Mouse (Mus musculus) CH12.LX (cell line): ENCODE measurements around the gene Gm609. TPM values are rescaled to one million over a fixed set of nuclear protein-coding genes. Genes with fewer than 3 reads are reported as not detected.

Experiments
- DNase-seq: peaks from one replicate; pipeline ENCODE4 v3.0.0-alpha.2; 2013; ENCODE audit errors: extremely low read depth
- H3K27ac ChIP-seq: 2 replicates; pipeline ENCODE4 v1.5.1; 2012; ENCODE audit warnings: low read depth, mild to moderate bottlenecking, control low read depth, moderate library complexity; ENCODE audit not compliant: insufficient read depth
- H3K27me3 ChIP-seq: replicated peaks from 2 replicates; pipeline ENCODE3; 2012; ENCODE audit warnings: inconsistent platforms
- H3K36me3 ChIP-seq, 2 experiments: replicated peaks in 1 of 2; 2 replicates each; pipeline versions ENCODE3 to v1.6.1; 2012; ENCODE audit warnings: inconsistent platforms in 1 of 2, low read length in 1 of 2, mild to moderate bottlenecking in 1 of 2, mixed read lengths in 1 of 2, moderate library complexity in 1 of 2; ENCODE audit not compliant: control insufficient read depth in 1 of 2, insufficient read depth in 1 of 2
- H3K4me1 ChIP-seq, 2 experiments: 2 replicates each; pipeline ENCODE4 v1.6.1; 2012; ENCODE audit warnings: inconsistent platforms in 1 of 2, moderate library complexity in 1 of 2; ENCODE audit not compliant: insufficient read depth in 2 of 2, control insufficient read depth in 1 of 2
- H3K4me2 ChIP-seq: 2 replicates; pipeline ENCODE4 v1.6.1; 2012; ENCODE audit warnings: low read depth, mild to moderate bottlenecking, control low read depth; ENCODE audit not compliant: poor library complexity, insufficient read depth, severe bottlenecking
- H3K4me3 ChIP-seq, 3 experiments: fragments of 150-350 bp in 1 of 3; sonication (generic) in 1 of 3; replicated peaks in 1 of 3; 2 replicates each; pipeline versions ENCODE3 to v1.5.1; 2011 to 2012; ENCODE audit warnings: low read depth in 2 of 3, low read length in 2 of 3, mild to moderate bottlenecking in 2 of 3, moderate library complexity in 2 of 3, control low read depth in 1 of 3, improper control_type of control experiment in 1 of 3, inconsistent platforms in 1 of 3, mixed read lengths in 1 of 3; ENCODE audit not compliant: poor library complexity in 1 of 3
- H3K79me2 ChIP-seq: replicated peaks from 2 replicates; pipeline ENCODE4 v1.6.1; 2012; ENCODE audit warnings: mild to moderate bottlenecking, moderate library complexity; ENCODE audit not compliant: control insufficient read depth, poor library complexity, insufficient read depth, severe bottlenecking; ENCODE audit errors: extremely low read depth
- H3K9ac ChIP-seq: 2 replicates; pipeline ENCODE4 v1.6.1; 2012; ENCODE audit warnings: low read depth, mild to moderate bottlenecking, control low read depth, moderate library complexity; ENCODE audit not compliant: insufficient read depth
- H3K9me3 ChIP-seq: replicated peaks from 2 replicates; pipeline ENCODE3; 2012; ENCODE audit warnings: low read length, inconsistent platforms, mixed read lengths
- BHLHE40 ChIP-seq: IDR thresholded peaks from 2 replicates; pipeline ENCODE4 v1.6.1; 2011; ENCODE audit warnings: mild to moderate bottlenecking, low read depth, low read length, improper control_type of control experiment
- CHD1 ChIP-seq: IDR thresholded peaks from 2 replicates; pipeline ENCODE4 v1.6.1; 2012; ENCODE audit warnings: low read depth, low read length, improper control_type of control experiment, inconsistent platforms
- CHD2 ChIP-seq: IDR thresholded peaks from 2 replicates; pipeline ENCODE4 v1.6.1; 2011; ENCODE audit warnings: low read length, improper control_type of control experiment
- CTCF ChIP-seq, 2 experiments: IDR thresholded peaks in 1 of 2; conservative IDR thresholded peaks in 1 of 2; 2 replicates each; pipeline ENCODE4 v1.5.1; 2011 to 2012; ENCODE audit warnings: low read depth in 2 of 2, low read length in 2 of 2, improper control_type of control experiment in 1 of 2, inconsistent platforms in 1 of 2, mild to moderate bottlenecking in 1 of 2, moderate library complexity in 1 of 2
- E2F4 ChIP-seq: IDR thresholded peaks from 2 replicates; pipeline ENCODE4 v1.6.1; 2011; ENCODE audit warnings: low read depth, low read length, improper control_type of control experiment; ENCODE audit not compliant: insufficient replicate concordance
- ELF1 ChIP-seq: IDR thresholded peaks from 2 replicates; pipeline ENCODE4 v1.6.1; 2014; ENCODE audit warnings: low read depth, mild to moderate bottlenecking, inconsistent platforms, low read length, improper control_type of control experiment
- EP300 ChIP-seq: IDR thresholded peaks from 2 replicates; pipeline ENCODE4 v1.6.1; 2011; ENCODE audit warnings: low read length, improper control_type of control experiment
- ETS1 ChIP-seq: conservative IDR thresholded peaks from 2 replicates; pipeline ENCODE4 v1.6.1; 2012; ENCODE audit warnings: low read depth, mild to moderate bottlenecking, inconsistent platforms, low read length, improper control_type of control experiment, moderate library complexity
- GABPA ChIP-seq: IDR thresholded peaks from 2 replicates; pipeline ENCODE4 v1.6.1; 2012; ENCODE audit warnings: low read depth, low read length, improper control_type of control experiment, inconsistent platforms; ENCODE audit not compliant: insufficient replicate concordance
- HCFC1 ChIP-seq: IDR thresholded peaks from 2 replicates; pipeline ENCODE4 v1.6.1; 2012; ENCODE audit warnings: low read depth, mild to moderate bottlenecking, inconsistent platforms, low read length, improper control_type of control experiment
- IRF4 ChIP-seq: IDR thresholded peaks from 2 replicates; pipeline ENCODE4 v1.6.1; 2014; ENCODE audit warnings: low read depth, mild to moderate bottlenecking, inconsistent platforms, low read length, improper control_type of control experiment
- JUN ChIP-seq: IDR thresholded peaks from 2 replicates; pipeline ENCODE4 v1.6.1; 2011; ENCODE audit warnings: low read depth, mild to moderate bottlenecking, low read length, improper control_type of control experiment, moderate library complexity; ENCODE audit not compliant: insufficient read depth
- JUND ChIP-seq: conservative IDR thresholded peaks from 2 replicates; pipeline ENCODE4 v1.6.1; 2011; ENCODE audit warnings: low read depth, low read length, improper control_type of control experiment
- KAT2A ChIP-seq: IDR thresholded peaks from 2 replicates; pipeline ENCODE4 v1.6.1; 2012; ENCODE audit warnings: low read length, improper control_type of control experiment, inconsistent platforms; ENCODE audit not compliant: insufficient replicate concordance
- MAX ChIP-seq: IDR thresholded peaks from 2 replicates; pipeline ENCODE4 v1.6.1; 2011; ENCODE audit warnings: low read length, improper control_type of control experiment
- MAZ ChIP-seq: IDR thresholded peaks from 2 replicates; pipeline ENCODE4 v1.6.1; 2012; ENCODE audit warnings: low read depth, mild to moderate bottlenecking, inconsistent platforms, low read length, improper control_type of control experiment, moderate library complexity
- MEF2A ChIP-seq: IDR thresholded peaks from 2 replicates; pipeline ENCODE4 v1.6.1; 2014; ENCODE audit warnings: low read depth, mild to moderate bottlenecking, inconsistent platforms, low read length, improper control_type of control experiment, borderline replicate concordance
- MXI1 ChIP-seq: IDR thresholded peaks from 2 replicates; pipeline ENCODE4 v1.6.1; 2011; ENCODE audit warnings: mild to moderate bottlenecking, low read depth, low read length, improper control_type of control experiment
- MYC ChIP-seq: IDR thresholded peaks from 2 replicates; pipeline ENCODE4 v1.6.1; 2011; ENCODE audit warnings: low read depth, mild to moderate bottlenecking, improper control_type of control experiment, low read length
- NELFE ChIP-seq: IDR thresholded peaks from 2 replicates; pipeline ENCODE4 v1.6.1; 2011; ENCODE audit warnings: low read depth, low read length, improper control_type of control experiment
- NRF1 ChIP-seq: IDR thresholded peaks from 2 replicates; pipeline ENCODE4 v1.6.1; 2014; ENCODE audit warnings: low read depth, mild to moderate bottlenecking, inconsistent platforms, low read length, improper control_type of control experiment, moderate library complexity
- PAX5 ChIP-seq: IDR thresholded peaks from 2 replicates; pipeline ENCODE4 v1.6.1; 2012; ENCODE audit warnings: low read length, inconsistent platforms, mixed read lengths
- POLR2A ChIP-seq: IDR thresholded peaks from 2 replicates; pipeline ENCODE4 v1.6.1; 2011; ENCODE audit warnings: low read depth, mild to moderate bottlenecking, improper control_type of control experiment, low read length
- POLR2AphosphoS2 ChIP-seq: IDR thresholded peaks from 2 replicates; pipeline ENCODE4 v1.6.1; 2011; ENCODE audit warnings: low read depth, low read length, improper control_type of control experiment
- RAD21 ChIP-seq: IDR thresholded peaks from 2 replicates; pipeline ENCODE4 v1.6.1; 2011; ENCODE audit warnings: low read depth, mild to moderate bottlenecking, low read length, improper control_type of control experiment, moderate library complexity
- RCOR1 ChIP-seq: conservative IDR thresholded peaks from 2 replicates; pipeline ENCODE4 v1.6.1; 2012; ENCODE audit warnings: low read depth, mild to moderate bottlenecking, inconsistent platforms, low read length, improper control_type of control experiment
- SIN3A ChIP-seq: IDR thresholded peaks from 2 replicates; pipeline ENCODE4 v1.6.1; 2012; ENCODE audit warnings: low read length, improper control_type of control experiment, inconsistent platforms
- SMC3 ChIP-seq: IDR thresholded peaks from 2 replicates; pipeline ENCODE4 v1.6.1; 2011; ENCODE audit warnings: low read depth, low read length, improper control_type of control experiment
- TBP ChIP-seq: conservative IDR thresholded peaks from 2 replicates; pipeline ENCODE4 v1.6.1; 2011; ENCODE audit warnings: low read depth, low read length, improper control_type of control experiment
- TCF12 ChIP-seq: IDR thresholded peaks from 2 replicates; pipeline ENCODE4 v1.6.1; 2014; ENCODE audit warnings: low read depth, mild to moderate bottlenecking, inconsistent platforms, low read length, improper control_type of control experiment
- UBTF ChIP-seq: IDR thresholded peaks from 2 replicates; pipeline ENCODE4 v1.6.1; 2012; ENCODE audit warnings: low read depth, mild to moderate bottlenecking, inconsistent platforms, low read length, improper control_type of control experiment, moderate library complexity
- USF1 ChIP-seq: IDR thresholded peaks from 2 replicates; pipeline ENCODE4 v1.6.1; 2014; ENCODE audit warnings: low read depth, mild to moderate bottlenecking, inconsistent platforms, low read length, improper control_type of control experiment
- USF2 ChIP-seq: conservative IDR thresholded peaks from 2 replicates; pipeline ENCODE4 v1.6.1; 2011; ENCODE audit warnings: low read depth, low read length, improper control_type of control experiment
- ZC3H11A ChIP-seq: IDR thresholded peaks from 2 replicates; pipeline ENCODE4 v1.6.1; 2012; ENCODE audit warnings: low read depth, mild to moderate bottlenecking, inconsistent platforms, low read length, improper control_type of control experiment
- ZKSCAN1 ChIP-seq: IDR thresholded peaks from 2 replicates; pipeline ENCODE4 v1.6.1; 2012; ENCODE audit warnings: low read depth, inconsistent platforms, low read length, improper control_type of control experiment, borderline replicate concordance
- ZMIZ1 ChIP-seq: IDR thresholded peaks from 2 replicates; pipeline ENCODE4 v1.6.1; 2012; ENCODE audit warnings: low read depth, mild to moderate bottlenecking, inconsistent platforms, low read length, improper control_type of control experiment
- ZNF384 ChIP-seq: IDR thresholded peaks from 2 replicates; pipeline ENCODE4 v1.6.1; 2012; ENCODE audit warnings: low read depth, low read length, improper control_type of control experiment, inconsistent platforms
- dilution Hi-C: fragments of 300-500 bp; cut with MboI; formaldehyde crosslinking; loops from 2 replicates; pipeline ENCODE4 v1.14.3; 2020; ENCODE audit warnings: low sequenced_read_pairs; ENCODE audit not compliant: extremely low pct_unique_long_range_greater_than_20kb, extremely low pct_ligation_motif_present
- in situ Hi-C: fragments of 300-500 bp; cut with MboI; formaldehyde crosslinking; loops from 3 replicates; pipeline ENCODE4 v1.14.3; 2019; ENCODE audit warnings: low sequenced_read_pairs, low pct_ligation_motif_present, low pct_unique_long_range_greater_than_20kb, mixed read lengths
- polyA plus RNA-seq: library from polyadenylated mRNA; unstranded; fragments of >175 nt; gene quantifications from 2 replicates; pipeline ENCODE4 v1.2.1, GENCODE M21; 2012; ENCODE audit warnings: low read depth; ENCODE audit not compliant: insufficient read length
- total RNA-seq, 2 experiments: library from RNA; depleted of rRNA; stranded (reverse); fragments of 300-350 nt in 1 of 2; fragments of >200 nt in 1 of 2; gene quantifications; 2 replicates each; pipeline ENCODE4 v1.2.3; 2012 to 2014

Gm609 gene
- total and polyA plus RNA-seq, 3 experiments = 0.04 TPM; not detected in 2

- Histone ChIP-seq H3K4me3 (peak overlapping the region in 2 of 3 experiments; percentile 45 to 55), H3K27ac (no peak overlapping the region), H3K9ac (peak overlapping the region; percentile 97), H3K9me3 (no peaks in the 10 kb centered on the region), H3K27me3 (no peaks in the 10 kb centered on the region), H3K79me2 (peaks cover 6% of the 10 kb centered on the region), H3K4me1 (peaks cover 12 to 47% of the 10 kb centered on the region in 2 experiments), H3K4me2 (peak overlapping the region; percentile 99), H3K36me3 (peaks cover 18 to 27% of the 10 kb centered on the region in 2 experiments)
- peak; percentile 28 for DNase-seq
- TF ChIP-seq ETS1 = no peak; the same call in 1 of the 2 replicates
- peak; percentile 74 for TF ChIP-seq BHLHE40
- TF ChIP-seq GABPA = no peak
- TF ChIP-seq CHD1 = no peak
- no peak for TF ChIP-seq USF2
- TF ChIP-seq POLR2AphosphoS2 = no peak
- peak; percentile 46; the same call in 1 of the 2 replicates for TF ChIP-seq MEF2A
- TF ChIP-seq KAT2A = no peak
- peak; percentile 28; the same call in 1 of the 2 replicates for TF ChIP-seq IRF4
- TF ChIP-seq SMC3 = no peak
- TF ChIP-seq PAX5 = no peak
- no peak for TF ChIP-seq RAD21
- TF ChIP-seq RCOR1 = no peak
- TF ChIP-seq HCFC1 = no peak
- no peak for TF ChIP-seq NELFE
- TF ChIP-seq ELF1 = no peak
- TF ChIP-seq CTCF (conservative IDR thresholded peaks at IDR 0.05 in 1 of 2, IDR thresholded peaks at IDR 0.05 in 1 of 2; ENCODE audit: low read depth in 2 of 2, low read length in 2 of 2) = no peak
- no peak for TF ChIP-seq CHD2
- 0 out of 2 replicates have a peak, but pooled peaks have one; percentile 21 for TF ChIP-seq TBP
- TF ChIP-seq JUND = no peak
- no peak for TF ChIP-seq TCF12
- no peak for TF ChIP-seq POLR2A
- TF ChIP-seq MAX = no peak
- TF ChIP-seq MAZ = no peak
- no peak for TF ChIP-seq ZMIZ1
- TF ChIP-seq EP300 = peak; percentile 12; the same call in 1 of the 2 replicates
- TF ChIP-seq E2F4 = no peak
- no peak for TF ChIP-seq MXI1
- TF ChIP-seq ZNF384 = no peak
- TF ChIP-seq SIN3A = no peak
- no peak for TF ChIP-seq MYC
- no peak for TF ChIP-seq ZKSCAN1
- TF ChIP-seq ZC3H11A = no peak
- TF ChIP-seq NRF1 = no peak
- TF ChIP-seq USF1 = no peak
- peak; percentile 6; the same call in 1 of the 2 replicates for TF ChIP-seq JUN
- TF ChIP-seq UBTF = no peak
- in situ Hi-C loops (no loop called here), dilution Hi-C loops (no loop called here)
These were observed 100.5 kb downstream of the Gm609 start for GRCm38 (mm10) chr16:45392246-45392645.
